Mouse (Mus musculus) megakaryocyte, adult 5-6 weeks (primary cell): ENCODE measurements at regions not wholly inside any gene's neighbourhood (a gene's known extent, or its start where the extent isn't known, plus 50 kb on each side); places are given as distances from the start of the nearest gene placed in this dataset.
A peak's percentile ranks its signal among the peaks of the same experiment; 100 is the strongest.

ENCODE experiments used
- ATAC-seq: 2 replicates; pipeline ENCODE4 v1.8.0; 2016; ENCODE audit warnings: mild to moderate bottlenecking, inconsistent platforms; ENCODE audit not compliant: poor library complexity, severe bottlenecking

GRCm38 (mm10) chr10:125861734-125862133 lies 104.2 kb upstream of the Lrig3 start:
- ATAC-seq, result no peak

- ATAC-seq, result no peak
Measured at GRCm38 (mm10) chr10:125866346-125866745, 99.6 kb upstream of the Lrig3 start.

GRCm38 (mm10) chr10:125884563-125884962 lies 81.4 kb upstream of the Lrig3 start:
- ATAC-seq, result no peak

- no peak for ATAC-seq
Measured at GRCm38 (mm10) chr10:125885796-125886195, 80.2 kb upstream of the Lrig3 start.

- no peak for ATAC-seq
Measured at GRCm38 (mm10) chr10:125892122-125892521, 73.8 kb upstream of the Lrig3 start.

GRCm38 (mm10) chr10:125895744-125896482 lies 70.1 kb upstream of the Lrig3 start:
- no peak for ATAC-seq

GRCm38 (mm10) chr10:125896646-125897045 lies 69.3 kb upstream of the Lrig3 start:
- no peak for ATAC-seq

- ATAC-seq, result no peak
Measured at GRCm38 (mm10) chr10:125899504-125899903, 66.5 kb upstream of the Lrig3 start.

- peak; percentile 43; the same call in 1 of the 2 replicates for ATAC-seq
Measured at GRCm38 (mm10) chr10:125900562-125900961, 65.4 kb upstream of the Lrig3 start.

GRCm38 (mm10) chr10:125902668-125903067 lies 63.3 kb upstream of the Lrig3 start:
- no peak for ATAC-seq

GRCm38 (mm10) chr10:125912207-125912606 lies 53.8 kb upstream of the Lrig3 start:
- no peak for ATAC-seq
